Mouse (Mus musculus): ENCODE results near the gene Tfb1m. TPM values are rescaled to one million over a fixed set of nuclear protein-coding genes. Genes with fewer than 3 reads are reported as not detected.

Gene Tfb1m
- polyA plus RNA-seq, 1 experiment from 2014 or later = 15.0 TPM

- DNase-seq (ENCODE audit: low spot score) = no peak
- H3K27ac ChIP-seq = no peak overlapping the region
- H3K9me3 ChIP-seq (replicated peaks; ENCODE audit: low read length) = no peaks in the 10 kb centered on the region
- no peaks in the 10 kb centered on the region for H3K27me3 ChIP-seq (ENCODE audit: insufficient read depth, low read length)
- ATAC-seq (replicated peaks; ENCODE audit: low FRiP score, low read depth) = no peak
- H3K36me3 ChIP-seq (ENCODE audit: insufficient read depth, low read length) = 0 out of 2 replicates have a peak, but pooled peaks cover 12% of the 10 kb centered on the region
- no peak overlapping the region for H3K9ac ChIP-seq (ENCODE audit: low read depth, low read length)
- H3K4me2 ChIP-seq (ENCODE audit: low read length) = no peak overlapping the region
- no peak for TF ChIP-seq CTCF (IDR thresholded peaks at IDR 0.05; ENCODE audit: low read depth)
- 94% methylated on average over 5 of the region's 5 CpGs for WGBS
- no peak overlapping the region for H3K4me3 ChIP-seq (replicated peaks; ENCODE audit: low read depth, low read length)
- H3K4me1 ChIP-seq (replicated peaks; ENCODE audit: insufficient read depth, low read length) = no peaks in the 10 kb centered on the region
Observed at GRCm38 (mm10) chr17:3520344-3520743, 37.2 kb downstream of the Tfb1m start.

GRCm38 (mm10) chr17:3516406-3516805 is 41.2 kb downstream of the Tfb1m start:
- WGBS = 71% methylated on average over 9 of the region's 9 CpGs
- Histone ChIP-seq H3K4me2 (ENCODE audit: low read length) (no peak overlapping the region), H3K9me3 (replicated peaks; ENCODE audit: low read length) (no peaks in the 10 kb centered on the region), H3K27me3 (ENCODE audit: insufficient read depth, low read length) (no peaks in the 10 kb centered on the region), H3K27ac (no peak overlapping the region), H3K36me3 (ENCODE audit: insufficient read depth, low read length) (0 out of 2 replicates have a peak, but pooled peaks cover 9% of the 10 kb centered on the region), H3K4me3 (replicated peaks; ENCODE audit: low read depth, low read length) (no peak overlapping the region), H3K9ac (ENCODE audit: low read depth, low read length) (no peak overlapping the region), H3K4me1 (replicated peaks; ENCODE audit: insufficient read depth, low read length) (no peaks in the 10 kb centered on the region)
- no peak for DNase-seq (ENCODE audit: low spot score)
- no peak for ATAC-seq (replicated peaks; ENCODE audit: low FRiP score, low read depth)
- no peak for TF ChIP-seq CTCF (IDR thresholded peaks at IDR 0.05; ENCODE audit: low read depth)

- Histone ChIP-seq H3K4me2 (ENCODE audit: low read length) (no peak overlapping the region), H3K4me1 (replicated peaks; ENCODE audit: insufficient read depth, low read length) (no peaks in the 10 kb centered on the region), H3K27ac (no peak overlapping the region), H3K9ac (ENCODE audit: low read depth, low read length) (no peak overlapping the region), H3K4me3 (replicated peaks; ENCODE audit: low read depth, low read length) (no peak overlapping the region), H3K36me3 (ENCODE audit: insufficient read depth, low read length) (0 out of 2 replicates have a peak, but pooled peaks cover 9% of the 10 kb centered on the region), H3K9me3 (replicated peaks; ENCODE audit: low read length) (no peaks in the 10 kb centered on the region), H3K27me3 (ENCODE audit: insufficient read depth, low read length) (no peaks in the 10 kb centered on the region)
- DNase-seq (ENCODE audit: low spot score) = no peak
- no peak for TF ChIP-seq CTCF (IDR thresholded peaks at IDR 0.05; ENCODE audit: low read depth)
- WGBS = 94% methylated on average over 8 of the region's 8 CpGs
- ATAC-seq (replicated peaks; ENCODE audit: low FRiP score, low read depth) = no peak
Observed at GRCm38 (mm10) chr17:3515851-3516250, 41.7 kb downstream of the Tfb1m start.

- Histone ChIP-seq H3K4me1 (replicated peaks; ENCODE audit: insufficient read depth, low read length) (no peaks in the 10 kb centered on the region), H3K4me3 (replicated peaks; ENCODE audit: low read depth, low read length) (no peak overlapping the region), H3K4me2 (ENCODE audit: low read length) (no peak overlapping the region), H3K9ac (ENCODE audit: low read depth, low read length) (no peak overlapping the region), H3K36me3 (ENCODE audit: insufficient read depth, low read length) (0 out of 2 replicates have a peak, but pooled peaks cover 9% of the 10 kb centered on the region), H3K27ac (no peak overlapping the region), H3K9me3 (replicated peaks; ENCODE audit: low read length) (no peaks in the 10 kb centered on the region), H3K27me3 (ENCODE audit: insufficient read depth, low read length) (no peaks in the 10 kb centered on the region)
- DNase-seq (ENCODE audit: low spot score) (no peak), ATAC-seq (replicated peaks; ENCODE audit: low FRiP score, low read depth) (no peak)
- 85% methylated on average over 5 of the region's 5 CpGs for WGBS
- no peak for TF ChIP-seq CTCF (IDR thresholded peaks at IDR 0.05; ENCODE audit: low read depth)
Observed at GRCm38 (mm10) chr17:3514316-3514715, 43.3 kb downstream of the Tfb1m start.

GRCm38 (mm10) chr17:3509841-3510240 is 47.7 kb downstream of the Tfb1m start:
- no peaks in the 10 kb centered on the region for H3K27me3 ChIP-seq (ENCODE audit: insufficient read depth, low read length)
- H3K36me3 ChIP-seq (ENCODE audit: insufficient read depth, low read length) = no peaks in the 10 kb centered on the region
- no peaks in the 10 kb centered on the region for H3K9me3 ChIP-seq (replicated peaks; ENCODE audit: low read length)
- no peak overlapping the region for H3K4me2 ChIP-seq (ENCODE audit: low read length)
- no peaks in the 10 kb centered on the region for H3K4me1 ChIP-seq (replicated peaks; ENCODE audit: insufficient read depth, low read length)
- DNase-seq (ENCODE audit: low spot score) = peak; percentile 77
- WGBS = 22% methylated on average over 1 of the region's 1 CpGs
- no peak overlapping the region for H3K27ac ChIP-seq
- ATAC-seq (replicated peaks; ENCODE audit: low FRiP score, low read depth) = peak; percentile 63; the same call in 1 of the 2 replicates
- no peak overlapping the region for H3K9ac ChIP-seq (ENCODE audit: low read depth, low read length)
- peak; percentile 92 for TF ChIP-seq CTCF (IDR thresholded peaks at IDR 0.05; ENCODE audit: low read depth)
- H3K4me3 ChIP-seq (replicated peaks; ENCODE audit: low read depth, low read length) = no peak overlapping the region

- Histone ChIP-seq H3K27ac (no peak overlapping the region), H3K4me2 (ENCODE audit: low read length) (no peak overlapping the region), H3K27me3 (ENCODE audit: insufficient read depth, low read length) (no peaks in the 10 kb centered on the region), H3K4me1 (replicated peaks; ENCODE audit: insufficient read depth, low read length) (no peaks in the 10 kb centered on the region), H3K9me3 (replicated peaks; ENCODE audit: low read length) (no peaks in the 10 kb centered on the region), H3K36me3 (ENCODE audit: insufficient read depth, low read length) (no peaks in the 10 kb centered on the region), H3K9ac (ENCODE audit: low read depth, low read length) (no peak overlapping the region), H3K4me3 (replicated peaks; ENCODE audit: low read depth, low read length) (no peak overlapping the region)
- DNase-seq (ENCODE audit: low spot score) = no peak
- no peak for ATAC-seq (replicated peaks; ENCODE audit: low FRiP score, low read depth)
- WGBS = 83% methylated on average over 8 of the region's 8 CpGs
- TF ChIP-seq CTCF (IDR thresholded peaks at IDR 0.05; ENCODE audit: low read depth) = no peak
Observed at GRCm38 (mm10) chr17:3506508-3506907, 51.1 kb downstream of the Tfb1m start.

GRCm38 (mm10) chr17:3505711-3506110 is 51.9 kb downstream of the Tfb1m start:
- no peaks in the 10 kb centered on the region for H3K9me3 ChIP-seq (replicated peaks; ENCODE audit: low read length)
- H3K9ac ChIP-seq (ENCODE audit: low read depth, low read length) = no peak overlapping the region
- H3K4me3 ChIP-seq (replicated peaks; ENCODE audit: low read depth, low read length) = no peak overlapping the region
- ATAC-seq (replicated peaks; ENCODE audit: low FRiP score, low read depth) (no peak), DNase-seq (ENCODE audit: low spot score) (no peak)
- H3K4me1 ChIP-seq (replicated peaks; ENCODE audit: insufficient read depth, low read length) = no peaks in the 10 kb centered on the region
- no peaks in the 10 kb centered on the region for H3K36me3 ChIP-seq (ENCODE audit: insufficient read depth, low read length)
- no peaks in the 10 kb centered on the region for H3K27me3 ChIP-seq (ENCODE audit: insufficient read depth, low read length)
- H3K27ac ChIP-seq = no peak overlapping the region
- no peak overlapping the region for H3K4me2 ChIP-seq (ENCODE audit: low read length)
- TF ChIP-seq CTCF (IDR thresholded peaks at IDR 0.05; ENCODE audit: low read depth) = no peak
- WGBS = 92% methylated on average over 1 of the region's 1 CpGs
